Mouse (Mus musculus) midbrain, postnatal 0 days (tissue): ENCODE measurements around the gene E130309D02Rik. TPM values are rescaled to one million over a fixed set of nuclear protein-coding genes. Genes with fewer than 3 reads are reported as not detected.

Source experiments
- ATAC-seq: fragments of 200-750 bp; cut with Nextera tagmentation; 2 replicates; pipeline ENCODE4 v1.8.0; 2017; ENCODE audit warnings: moderate number of reproducible peaks, mild to moderate bottlenecking, moderate TSS enrichment, moderate library complexity; ENCODE audit not compliant: low FRiP score
- DNase-seq: peaks from one replicate; pipeline ENCODE4 v3.0.0-alpha.2; 2015; ENCODE audit warnings: low spot score
- H3K27ac ChIP-seq: fragments of 300-500 bp; sonication (generic); 2 replicates; pipeline ENCODE4 v1.5.1; 2014; ENCODE audit warnings: low read depth, mild to moderate bottlenecking, low read length, mixed read lengths
- H3K27me3 ChIP-seq: fragments of 300-500 bp; sonication (generic); 2 replicates; pipeline ENCODE4 v1.6.1; 2014; ENCODE audit warnings: low read length, control low read depth, mixed read lengths; ENCODE audit not compliant: insufficient read depth
- H3K36me3 ChIP-seq: fragments of 300-500 bp; sonication (generic); 2 replicates; pipeline ENCODE4 v1.6.1; 2014; ENCODE audit warnings: low read length, control low read depth, mixed read lengths; ENCODE audit not compliant: insufficient read depth
- H3K4me1 ChIP-seq: fragments of 300-500 bp; sonication (generic); 2 replicates; pipeline ENCODE4 v1.6.1; 2014; ENCODE audit warnings: mild to moderate bottlenecking, control low read depth, antibody characterized with exemption, low read length, mixed read lengths; ENCODE audit not compliant: insufficient read depth
- H3K4me2 ChIP-seq: fragments of 300-500 bp; sonication (generic); 2 replicates; pipeline ENCODE4 v1.6.1; 2014; ENCODE audit warnings: low read depth, mild to moderate bottlenecking, low read length, mixed read lengths; ENCODE audit not compliant: poor library complexity, severe bottlenecking
- H3K4me3 ChIP-seq: fragments of 300-500 bp; sonication (generic); 2 replicates; pipeline ENCODE4 v1.5.1; 2014; ENCODE audit warnings: low read depth, mild to moderate bottlenecking, low read length, moderate library complexity
- H3K9ac ChIP-seq: fragments of 300-500 bp; sonication (generic); replicated peaks from 2 replicates; pipeline ENCODE4 v1.6.1; 2014; ENCODE audit warnings: mild to moderate bottlenecking, low read length, moderate library complexity, mixed read lengths; ENCODE audit not compliant: poor library complexity, severe bottlenecking
- H3K9me3 ChIP-seq: fragments of 300-500 bp; sonication (generic); 2 replicates; pipeline ENCODE4 v1.6.1; 2016; ENCODE audit warnings: low read length, control low read depth
- CTCF ChIP-seq: IDR thresholded peaks from 2 replicates; pipeline ENCODE4 v1.5.1; 2016; ENCODE audit warnings: antibody characterized with exemption, mild to moderate bottlenecking
- WGBS: fragments of 180-500 bp; shearing (Covaris S2); extraction: QIAGEN DNeasy Blood & Tissue Kit; methylation state at CpG from one replicate; pipeline ENCODE4 v1.1.7; 2014; 5-methylcytosine and 5-hydroxymethylcytosine counted together
- polyA plus RNA-seq: library from polyadenylated mRNA; unstranded; fragments of >200 nt; fragmentation: Nextera tagmentation; extraction: Ambion mirVana; gene quantifications from 2 replicates; pipeline ENCODE4 v1.2.1, GENCODE M21; 2015
- total RNA-seq: library from RNA; depleted of rRNA; stranded (reverse); fragments of >200 nt; gene quantifications from 2 replicates; pipeline ENCODE4 v1.2.3, GENCODE M21; 2014

Gene E130309D02Rik
- total and polyA plus RNA-seq, 2 experiments from 2014 or later, result 19.6 to 28.9 TPM

DNA sequence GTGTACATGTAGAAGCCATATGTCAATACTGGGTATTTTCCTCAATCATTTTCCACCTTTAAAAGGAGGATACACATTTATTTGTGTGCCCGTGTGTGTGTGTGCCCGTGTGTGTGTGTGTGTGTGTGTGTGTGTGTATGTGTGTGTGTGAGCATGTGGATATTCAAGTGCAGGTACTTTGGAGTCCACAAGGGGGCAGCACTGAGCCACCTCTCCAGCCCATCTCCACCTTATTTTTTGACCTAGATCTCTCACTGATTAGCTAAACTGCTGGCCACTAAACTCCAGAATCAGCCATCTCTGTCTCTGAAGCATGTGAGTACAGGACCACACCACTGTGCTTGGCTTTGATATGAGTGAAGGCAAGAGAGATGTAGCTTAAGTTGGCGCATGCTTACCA, 20.3 kb downstream of the E130309D02Rik start:
- H3K4me2 ChIP-seq, result no peak overlapping the region
- no peak overlapping the region for H3K27ac ChIP-seq
- no peaks in the 10 kb centered on the region for H3K9me3 ChIP-seq
- TF ChIP-seq CTCF, result peak; percentile 62
- H3K36me3 ChIP-seq, result 0 out of 2 replicates have a peak, but pooled peaks cover 6% of the 10 kb centered on the region
- H3K4me3 ChIP-seq, result no peak overlapping the region
- ATAC-seq (no peak), DNase-seq (no peak)
- H3K27me3 ChIP-seq, result 0 out of 2 replicates have a peak, but pooled peaks cover 6% of the 10 kb centered on the region
- 89% methylated on average over 3 of the region's 3 CpGs for WGBS
- peaks cover 4% of the 10 kb centered on the region; the same call in 1 of the 2 replicates for H3K4me1 ChIP-seq
- no peak overlapping the region for H3K9ac ChIP-seq

DNA sequence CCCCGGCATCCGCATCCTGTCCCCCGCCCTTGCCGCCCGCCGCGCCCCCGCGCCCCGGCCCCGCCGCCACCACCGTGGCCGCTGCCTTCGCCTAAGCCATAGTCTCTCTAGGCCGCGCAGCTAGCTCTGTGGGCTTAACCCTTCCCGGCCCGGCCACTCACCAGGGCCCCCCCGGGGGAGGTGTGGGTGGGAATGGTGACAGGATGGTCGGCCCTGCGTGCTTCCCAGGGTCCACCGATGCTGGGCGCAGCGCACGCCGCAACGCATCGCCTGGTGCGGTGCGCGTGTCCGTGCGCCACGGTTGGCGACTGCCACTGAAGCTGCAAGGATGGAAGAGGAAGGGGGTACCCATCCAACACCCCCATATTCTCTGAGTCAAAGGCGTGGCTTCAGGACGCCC, 21.8 kb downstream of the E130309D02Rik start, which contains the start of gene Zfp853:
Gene Zfp853, minus strand, starts transcription at position 220 of the 400 bp plus-strand sequence.
- Histone ChIP-seq H3K27me3 (peaks cover 14% of the 10 kb centered on the region), H3K9me3 (no peaks in the 10 kb centered on the region), H3K9ac (peak within 1 kb of the TSS; percentile 75), H3K4me3 (peak within 1 kb of the TSS; percentile 59), H3K4me1 (peaks cover 4% of the 10 kb centered on the region; the same call in 1 of the 2 replicates), H3K36me3 (0 out of 2 replicates have a peak, but pooled peaks cover 3% of the 10 kb centered on the region), H3K4me2 (peak within 1 kb of the TSS; percentile 96), H3K27ac (no peak within 1 kb of the TSS)
- 3% methylated on average over 27 of the region's 38 CpGs for WGBS
- TF ChIP-seq CTCF, result peak; percentile 4; the same call in 1 of the 2 replicates
- peak; percentile 52 for ATAC-seq
- DNase-seq, result peak; percentile 40

DNA sequence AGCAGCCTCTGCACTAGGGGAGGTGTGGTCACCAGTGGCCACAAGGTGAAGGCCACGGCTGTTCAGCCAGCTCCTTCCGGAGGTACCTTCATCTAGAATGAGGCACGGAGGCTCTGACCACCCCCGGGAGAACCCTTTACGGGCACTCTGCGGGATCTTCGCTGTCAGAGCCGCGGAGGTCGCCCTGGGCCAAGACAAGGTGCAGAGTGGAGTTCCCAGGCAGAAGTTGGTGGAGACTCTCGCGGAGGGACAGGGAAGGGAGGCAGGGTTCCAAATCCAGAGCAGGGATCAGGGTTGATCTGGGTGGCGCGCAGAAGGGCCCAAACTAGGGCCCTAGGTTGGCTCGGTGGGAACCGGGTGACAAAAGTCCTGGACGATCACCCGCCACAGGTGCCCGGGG, 22.3 kb downstream of the E130309D02Rik start:
- Histone ChIP-seq H3K4me2 (peak overlapping the region; percentile 96), H3K27me3 (peaks cover 19% of the 10 kb centered on the region)

DNA sequence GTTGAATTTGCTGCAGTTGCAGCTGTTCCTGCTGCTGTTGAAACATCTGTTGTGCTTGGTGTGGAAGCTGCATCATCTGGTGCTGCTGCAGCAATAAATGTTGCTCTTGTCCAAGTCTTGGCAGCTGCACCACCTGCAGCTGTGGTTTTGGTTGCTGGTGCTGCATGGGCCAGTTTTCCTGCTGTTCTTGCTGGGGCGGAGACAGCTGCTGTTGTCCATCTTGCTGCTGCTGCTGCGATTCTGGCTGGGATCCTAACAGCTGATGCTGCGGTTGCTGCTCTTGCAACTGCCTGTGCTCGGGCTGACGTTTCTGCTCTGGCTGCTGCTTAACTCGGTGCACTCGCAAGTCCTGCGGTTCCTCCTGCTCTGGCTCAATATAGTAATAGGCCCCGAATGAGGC, 25.9 kb downstream of the E130309D02Rik start:
- peaks cover 4% of the 10 kb centered on the region; the same call in 1 of the 2 replicates for H3K4me1 ChIP-seq
- no peaks in the 10 kb centered on the region; the same call in 1 of the 2 replicates for H3K36me3 ChIP-seq
- no peak overlapping the region for H3K4me3 ChIP-seq
- 65% methylated on average over 9 of the region's 9 CpGs for WGBS
- H3K27ac ChIP-seq, result no peak overlapping the region
- H3K9me3 ChIP-seq, result no peaks in the 10 kb centered on the region
- H3K4me2 ChIP-seq, result no peak overlapping the region
- H3K9ac ChIP-seq, result no peak overlapping the region
- DNase-seq, result no peak
- ATAC-seq, result no peak
- TF ChIP-seq CTCF, result no peak
- H3K27me3 ChIP-seq, result peaks cover 28% of the 10 kb centered on the region

More for the DNA sequence above, 22.3 kb downstream of the E130309D02Rik start:
- peaks cover 3% of the 10 kb centered on the region; the same call in 1 of the 2 replicates for H3K36me3 ChIP-seq
- WGBS, result 5% methylated on average over 15 of the region's 19 CpGs
- peaks cover 4% of the 10 kb centered on the region; the same call in 1 of the 2 replicates for H3K4me1 ChIP-seq
- peak overlapping the region; percentile 59 for H3K4me3 ChIP-seq
- no peak overlapping the region for H3K27ac ChIP-seq
- no peak for TF ChIP-seq CTCF
- H3K9ac ChIP-seq, result peak overlapping the region; percentile 75
- DNase-seq (no peak), ATAC-seq (0 out of 2 replicates have a peak, but pooled peaks have one; percentile 3)
- no peaks in the 10 kb centered on the region for H3K9me3 ChIP-seq

DNA sequence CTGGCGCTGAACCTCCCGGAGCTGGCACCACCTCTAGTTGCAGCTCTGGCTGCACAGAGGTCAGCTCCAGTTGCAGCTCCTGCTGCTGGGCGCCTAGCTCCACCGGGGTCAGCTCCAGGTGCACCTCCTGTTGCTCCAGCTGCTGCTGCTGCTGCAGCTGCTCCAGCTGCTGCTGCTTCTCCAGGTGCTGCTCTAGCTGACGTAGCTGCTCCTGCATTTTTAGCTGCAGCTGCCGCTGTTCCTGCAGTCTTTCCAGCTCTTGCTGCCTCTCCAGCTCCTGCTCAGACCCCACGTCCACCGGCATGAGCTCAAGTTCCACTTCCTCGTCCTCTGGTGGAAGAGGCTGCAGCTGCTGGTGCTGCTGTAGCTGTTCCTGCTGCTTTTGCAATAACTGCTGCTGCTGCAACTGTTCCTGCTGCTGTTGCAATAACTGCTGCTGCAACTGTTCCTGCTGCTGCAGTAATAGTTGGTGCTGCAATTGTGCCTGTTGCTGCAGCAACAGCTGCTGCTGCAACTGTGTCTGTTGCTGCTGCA, 26.7 kb downstream of the E130309D02Rik start:
- Histone ChIP-seq H3K27me3 (peaks cover 26% of the 10 kb centered on the region), H3K9me3 (no peaks in the 10 kb centered on the region), H3K4me1 (no peaks in the 10 kb centered on the region), H3K9ac (no peak overlapping the region), H3K36me3 (no peaks in the 10 kb centered on the region; the same call in 1 of the 2 replicates), H3K4me2 (peak overlapping the region; percentile 35), H3K4me3 (0 out of 2 replicates have a peak overlapping the region, but pooled peaks have one; percentile 16), H3K27ac (no peak overlapping the region)
- DNase-seq (no peak), ATAC-seq (no peak)
- TF ChIP-seq CTCF, result no peak
- 29% methylated on average over 9 of the region's 9 CpGs for WGBS

DNA sequence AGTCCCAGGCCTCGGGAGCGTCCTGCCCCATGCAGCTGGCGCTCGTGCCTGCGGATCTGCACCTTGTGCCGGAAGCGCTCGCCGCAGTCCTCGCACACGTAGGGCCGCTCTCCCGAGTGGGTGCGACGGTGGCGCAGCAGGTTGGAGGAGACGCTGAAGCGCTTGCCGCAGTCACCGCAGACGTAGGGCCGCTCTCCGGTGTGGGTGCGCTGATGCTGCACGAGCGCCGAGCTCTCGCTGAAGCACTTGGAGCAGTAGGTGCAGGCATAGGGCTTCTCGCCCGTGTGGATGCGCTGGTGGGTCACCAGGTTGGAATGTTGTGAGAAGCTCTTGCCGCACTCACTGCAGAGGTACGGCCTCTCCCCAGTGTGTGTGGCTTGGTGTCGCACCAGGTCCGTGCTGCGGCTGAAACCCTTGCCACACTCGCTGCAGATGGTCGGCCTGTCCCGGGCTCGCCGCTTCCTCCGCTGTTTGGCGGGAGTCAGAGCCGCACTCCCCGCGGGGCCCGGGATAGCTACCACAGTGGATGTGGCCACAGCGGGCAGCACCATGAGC, 27.3 kb downstream of the E130309D02Rik start:
- Histone ChIP-seq H3K27me3 (peaks cover 26% of the 10 kb centered on the region), H3K4me3 (peak overlapping the region; percentile 16; the same call in 1 of the 2 replicates), H3K9me3 (no peaks in the 10 kb centered on the region), H3K4me2 (peak overlapping the region; percentile 35), H3K36me3 (no peaks in the 10 kb centered on the region; the same call in 1 of the 2 replicates), H3K27ac (no peak overlapping the region), H3K4me1 (no peaks in the 10 kb centered on the region), H3K9ac (no peak overlapping the region)
- DNase-seq (no peak), ATAC-seq (no peak)
- WGBS, result 11% methylated on average over 48 of the region's 48 CpGs
- TF ChIP-seq CTCF, result no peak
